Mouse (Mus musculus): ENCODE results near the gene AU040320. TPM values are rescaled to one million over a fixed set of nuclear protein-coding genes. Genes with fewer than 3 reads are reported as not detected.

Gene AU040320
- 10 to 100 TPM; 57.9 to 60.4 TPM for total RNA-seq (2023)

GRCm38 (mm10) chr4:126753268-126754230, at the start of gene AU040320, which contains the start of gene Ncdn:
TSS of gene AU040320 (plus strand) at chr4:126753544.
TSS of gene Ncdn (minus strand) at chr4:126753438.

DNA sequence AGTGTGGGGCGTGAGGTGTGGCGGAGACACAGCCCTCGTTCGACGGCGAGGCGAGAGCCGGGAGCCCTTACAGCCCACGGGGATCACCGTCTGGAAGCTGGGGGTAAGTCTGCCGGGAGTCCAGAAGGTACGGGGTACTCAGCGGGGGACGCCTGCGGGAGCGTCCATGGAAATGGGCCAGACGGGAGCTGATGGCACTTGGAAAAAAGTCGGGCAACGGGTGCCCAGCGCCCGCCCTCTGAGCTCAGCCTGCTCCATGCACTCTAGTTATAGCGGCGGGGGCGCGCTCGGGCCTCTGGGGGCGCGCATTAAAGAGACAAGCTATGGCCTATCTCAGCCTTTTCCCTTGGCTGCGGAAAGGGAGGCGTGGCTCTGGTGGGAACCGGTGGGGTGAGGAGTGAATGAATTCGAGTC, 17.3 kb upstream of the AU040320 start, which contains the start of gene Tfap2e:
Gene Tfap2e, minus strand, starts transcription at position 240 of the 414 bp plus-strand sequence.

Other genes with a start within 250 kb of the AU040320 start
- gene Ago4, start 220.1 kb upstream of the AU040320 start, total RNA-seq (2023), result 10 to 100 TPM; 10.1 to 13.5 TPM
- gene Clspn, start 196.6 kb upstream of the AU040320 start, total RNA-seq (2023), result 10 to 100 TPM; 11.2 to 14.4 TPM
- 1 to 10 TPM in 1 of 2 experiments, under 1 TPM in 1; 0.74 to 1.2 TPM for gene 5730409E04Rik, start 143.7 kb upstream of the AU040320 start, total RNA-seq (2023)
- 10 to 100 TPM; 67.8 to 96.7 TPM for gene Psmb2, start 75.9 kb upstream of the AU040320 start, total RNA-seq (2023)
- gene Tfap2e, start 17.3 kb upstream of the AU040320 start, total RNA-seq (2023), result not detected
- 10 to 100 TPM; 30.1 to 30.9 TPM for gene Ncdn, start 106 bp upstream of the AU040320 start, total RNA-seq (2023)
- gene Zmym4, start 214.6 kb downstream of the AU040320 start, total RNA-seq (2023), result 10 to 100 TPM; 52.4 to 56.7 TPM